Mouse (Mus musculus) heart, embryonic 11.5 days (tissue): ENCODE data around the gene H1f0. TPM values are rescaled to one million over a fixed set of nuclear protein-coding genes. Genes with fewer than 3 reads are reported as not detected.
"Not testable (repeated sequence)": the region's sequence is repeated elsewhere in the genome, so short reads cannot be mapped to it uniquely, and the experiment has no call there.

Source experiments
- ATAC-seq: fragments of 200-750 bp; cut with Nextera tagmentation; replicated peaks from 2 replicates; pipeline ENCODE4 v1.8.0; 2017; ENCODE audit warnings: moderate library complexity; ENCODE audit not compliant: insufficient number of reproducible peaks, low FRiP score, low TSS enrichment
- H3K27ac ChIP-seq: fragments of 300-500 bp; sonication (generic); 2 replicates; pipeline ENCODE4 v1.5.1; 2014; ENCODE audit warnings: mild to moderate bottlenecking, low read depth, low read length
- H3K27me3 ChIP-seq: fragments of 300-500 bp; sonication (generic); 2 replicates; pipeline ENCODE4 v1.6.1; 2014; ENCODE audit warnings: mild to moderate bottlenecking, low read length, mixed read lengths; ENCODE audit not compliant: control insufficient read depth, insufficient read depth
- H3K36me3 ChIP-seq: fragments of 300-500 bp; sonication (generic); 2 replicates; pipeline ENCODE4 v1.6.1; 2014; ENCODE audit warnings: mild to moderate bottlenecking, low read length, moderate library complexity, mixed read lengths; ENCODE audit not compliant: control insufficient read depth, insufficient read depth
- H3K4me1 ChIP-seq: fragments of 300-500 bp; sonication (generic); 2 replicates; pipeline ENCODE4 v1.6.1; 2014; ENCODE audit warnings: low read length; ENCODE audit not compliant: control insufficient read depth, insufficient read depth
- H3K4me2 ChIP-seq: fragments of 300-500 bp; sonication (generic); 2 replicates; pipeline ENCODE4 v1.6.1; 2014; ENCODE audit warnings: mild to moderate bottlenecking, moderate library complexity
- H3K4me3 ChIP-seq: fragments of 300-500 bp; sonication (generic); 2 replicates; pipeline ENCODE4 v1.5.1; 2014; ENCODE audit warnings: low read depth, low read length
- H3K9ac ChIP-seq: fragments of 300-500 bp; sonication (generic); 2 replicates; pipeline ENCODE4 v1.6.1; 2014; ENCODE audit warnings: mild to moderate bottlenecking, low read depth, low read length, moderate library complexity
- H3K9me3 ChIP-seq: fragments of 300-500 bp; sonication (generic); replicated peaks from 2 replicates; pipeline ENCODE4 v1.6.1; 2016; ENCODE audit warnings: low read length; ENCODE audit not compliant: control insufficient read depth
- WGBS: fragments of 180-500 bp; shearing (Covaris S2); extraction: QIAGEN DNeasy Blood & Tissue Kit; methylation state at CpG from one replicate; pipeline ENCODE4 v1.1.7; 2014; ENCODE audit not compliant: insufficient replicate concordance; 5-methylcytosine and 5-hydroxymethylcytosine counted together
- polyA plus RNA-seq: library from polyadenylated mRNA; unstranded; fragments of >200 nt; fragmentation: Nextera tagmentation; extraction: Ambion mirVana; gene quantifications from 2 replicates; pipeline ENCODE4 v1.2.1, GENCODE M21; 2014

The H1f0 gene
- polyA plus RNA-seq, 1 experiment from 2014 or later, result 74.6 TPM

DNA sequence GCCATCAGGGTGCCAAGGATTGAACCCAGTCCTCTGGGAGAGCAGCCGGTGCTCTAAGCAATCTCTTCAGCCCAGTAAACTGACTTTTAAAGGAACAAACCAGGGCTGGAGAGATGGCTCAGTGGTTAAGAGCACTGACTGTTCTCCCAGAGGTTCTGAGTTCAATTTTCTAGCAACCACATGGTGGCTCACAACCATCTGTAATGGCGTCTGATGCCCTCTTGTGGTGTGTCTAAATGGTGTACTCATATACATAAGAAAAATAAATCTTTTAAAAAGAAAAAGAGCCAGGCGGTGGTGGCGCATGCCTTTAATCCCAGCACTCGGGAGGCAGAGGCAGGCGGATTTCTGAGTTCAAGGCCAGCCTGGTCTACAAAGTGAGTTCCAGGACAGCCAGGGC is 20.4 kb upstream of the H1f0 start:
- not testable (repeated sequence) for H3K9me3 ChIP-seq, ATAC-seq, H3K4me3 ChIP-seq, H3K4me1 ChIP-seq, H3K27ac ChIP-seq, H3K4me2 ChIP-seq, H3K9ac ChIP-seq, H3K27me3 ChIP-seq
- 80% methylated on average over 6 of the region's 6 CpGs for WGBS
- peaks cover 14% of the 10 kb centered on the region for H3K36me3 ChIP-seq

DNA sequence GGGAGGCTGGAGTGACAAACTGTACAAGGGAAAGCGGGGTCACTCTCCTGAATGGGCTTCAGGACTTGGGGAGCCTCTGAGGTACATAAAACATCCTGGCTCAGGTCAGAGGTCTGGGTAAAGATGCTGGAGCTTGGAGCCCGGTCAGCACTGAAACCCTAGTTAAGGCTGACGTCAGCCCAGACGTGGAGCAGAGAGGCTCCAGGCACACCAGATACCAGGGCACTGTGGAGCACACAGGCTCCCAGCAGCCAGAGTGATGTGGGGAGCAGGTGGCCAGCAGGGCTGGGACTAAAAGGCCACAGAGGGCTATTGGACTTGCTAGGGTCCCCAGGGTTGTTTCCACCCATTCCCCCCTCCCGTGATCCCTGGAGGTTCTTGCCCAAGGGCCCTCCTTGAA is 18.5 kb upstream of the H1f0 start:
- Histone ChIP-seq H3K27ac (no peak overlapping the region), H3K4me3 (no peak overlapping the region), H3K4me1 (no peaks in the 10 kb centered on the region; the same call in 1 of the 2 replicates), H3K36me3 (no peaks in the 10 kb centered on the region), H3K9ac (no peak overlapping the region), H3K9me3 (no peaks in the 10 kb centered on the region), H3K27me3 (no peaks in the 10 kb centered on the region), H3K4me2 (no peak overlapping the region)
- ATAC-seq, result no peak
- 44% methylated on average over 5 of the region's 5 CpGs for WGBS

DNA sequence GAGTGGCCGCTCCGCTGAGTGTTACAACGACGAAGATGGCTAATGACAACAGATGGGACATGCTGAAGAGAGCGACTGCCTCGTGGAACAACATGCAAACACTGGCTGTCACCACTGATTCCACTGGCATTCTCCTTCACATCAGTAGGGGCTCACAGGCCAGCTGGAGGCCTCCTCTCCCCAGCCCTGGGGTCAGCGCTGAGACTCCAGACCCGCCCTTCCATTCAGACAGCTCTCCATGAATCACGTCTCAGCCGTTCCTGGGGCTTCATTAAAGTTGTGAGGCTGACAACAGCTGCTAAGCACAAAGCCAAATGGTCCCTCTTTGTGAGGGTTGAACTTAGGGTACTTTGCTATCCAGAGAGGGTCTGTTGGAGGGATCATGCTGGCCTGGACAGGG is 16.7 kb upstream of the H1f0 start:
- Histone ChIP-seq H3K4me2 (no peak overlapping the region), H3K27ac (no peak overlapping the region), H3K36me3 (no peaks in the 10 kb centered on the region), H3K9me3 (no peaks in the 10 kb centered on the region), H3K27me3 (no peaks in the 10 kb centered on the region), H3K4me1 (no peaks in the 10 kb centered on the region; the same call in 1 of the 2 replicates), H3K9ac (no peak overlapping the region), H3K4me3 (no peak overlapping the region)
- 51% methylated on average over 10 of the region's 10 CpGs for WGBS
- ATAC-seq, result no peak

DNA sequence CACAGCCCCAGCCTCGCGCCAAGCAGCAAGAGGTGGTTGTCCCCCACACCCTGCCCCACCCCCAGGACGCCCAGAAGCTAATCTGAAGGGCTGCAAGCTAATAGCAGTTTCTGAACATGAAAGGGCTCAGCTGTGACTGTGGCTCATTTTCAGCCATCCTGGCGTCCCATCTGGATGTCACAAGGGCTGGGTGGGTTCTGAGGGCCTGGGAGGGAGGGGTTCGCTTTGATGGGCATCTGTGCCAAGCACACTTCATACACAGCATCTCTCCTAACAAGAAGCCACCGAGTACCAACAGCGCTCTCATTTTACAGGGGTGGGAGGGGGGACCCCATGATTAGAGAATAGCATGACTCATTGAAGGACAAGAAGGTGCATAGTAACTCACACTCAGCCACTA is 14.9 kb upstream of the H1f0 start:
- Histone ChIP-seq H3K4me1 (no peaks in the 10 kb centered on the region; the same call in 1 of the 2 replicates), H3K27me3 (no peaks in the 10 kb centered on the region), H3K9ac (no peak overlapping the region), H3K36me3 (no peaks in the 10 kb centered on the region), H3K4me2 (no peak overlapping the region), H3K9me3 (no peaks in the 10 kb centered on the region), H3K27ac (no peak overlapping the region), H3K4me3 (no peak overlapping the region)
- ATAC-seq, result no peak
- 67% methylated on average over 7 of the region's 7 CpGs for whole genome bisulfite sequencing

DNA sequence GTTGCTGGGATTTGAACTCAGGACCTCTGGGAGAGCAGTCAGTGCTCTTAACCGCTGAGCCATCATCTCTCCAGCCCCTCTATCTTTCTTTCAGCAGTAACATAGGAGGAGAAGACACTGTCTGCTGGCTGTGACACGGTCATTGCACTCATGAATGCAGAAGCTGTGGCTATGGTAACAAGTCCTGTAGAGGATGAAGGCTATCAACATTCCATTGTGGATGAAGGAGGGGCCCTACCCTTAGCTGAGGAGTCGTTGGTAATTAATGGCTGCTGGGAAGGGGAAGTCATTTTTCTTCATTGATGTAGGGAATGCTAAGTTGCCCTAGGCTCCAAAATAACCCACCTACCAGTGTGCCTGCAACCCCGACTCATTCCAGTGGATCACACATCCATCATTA is 10.1 kb upstream of the H1f0 start:
- Histone ChIP-seq H3K4me1 (peaks cover 5% of the 10 kb centered on the region), H3K4me2 (no peak overlapping the region), H3K9me3 (no peaks in the 10 kb centered on the region), H3K27me3 (no peaks in the 10 kb centered on the region), H3K4me3 (no peak overlapping the region), H3K27ac (no peak overlapping the region), H3K36me3 (no peaks in the 10 kb centered on the region), H3K9ac (no peak overlapping the region)
- WGBS, result 43% methylated on average over 4 of the region's 4 CpGs
- ATAC-seq, result no peak

DNA sequence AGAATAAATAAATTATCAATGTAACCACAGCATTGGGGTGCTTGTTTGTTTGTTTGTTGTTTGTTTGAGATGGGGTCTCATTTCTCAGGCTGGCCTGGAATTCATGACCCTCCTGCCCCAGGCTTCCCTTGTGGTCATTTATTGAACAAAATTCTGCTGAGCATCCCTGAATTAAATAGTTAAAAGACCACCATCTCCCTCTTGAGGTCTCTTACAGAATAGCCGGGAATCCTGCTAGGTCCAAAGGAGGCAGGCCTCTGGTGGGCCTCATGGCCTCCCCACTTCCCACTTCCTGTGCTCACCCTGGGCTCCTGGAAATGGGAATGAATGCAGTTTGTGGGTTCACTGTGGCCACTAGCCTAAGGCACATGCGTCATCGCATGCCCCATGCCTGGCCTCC is 9.4 kb upstream of the H1f0 start:
- WGBS, result 55% methylated on average over 3 of the region's 3 CpGs
- Histone ChIP-seq H3K4me1 (peaks cover 5% of the 10 kb centered on the region), H3K9me3 (no peaks in the 10 kb centered on the region), H3K9ac (no peak overlapping the region), H3K27me3 (no peaks in the 10 kb centered on the region), H3K4me2 (no peak overlapping the region), H3K4me3 (no peak overlapping the region), H3K36me3 (no peaks in the 10 kb centered on the region), H3K27ac (no peak overlapping the region)
- ATAC-seq, result no peak

DNA sequence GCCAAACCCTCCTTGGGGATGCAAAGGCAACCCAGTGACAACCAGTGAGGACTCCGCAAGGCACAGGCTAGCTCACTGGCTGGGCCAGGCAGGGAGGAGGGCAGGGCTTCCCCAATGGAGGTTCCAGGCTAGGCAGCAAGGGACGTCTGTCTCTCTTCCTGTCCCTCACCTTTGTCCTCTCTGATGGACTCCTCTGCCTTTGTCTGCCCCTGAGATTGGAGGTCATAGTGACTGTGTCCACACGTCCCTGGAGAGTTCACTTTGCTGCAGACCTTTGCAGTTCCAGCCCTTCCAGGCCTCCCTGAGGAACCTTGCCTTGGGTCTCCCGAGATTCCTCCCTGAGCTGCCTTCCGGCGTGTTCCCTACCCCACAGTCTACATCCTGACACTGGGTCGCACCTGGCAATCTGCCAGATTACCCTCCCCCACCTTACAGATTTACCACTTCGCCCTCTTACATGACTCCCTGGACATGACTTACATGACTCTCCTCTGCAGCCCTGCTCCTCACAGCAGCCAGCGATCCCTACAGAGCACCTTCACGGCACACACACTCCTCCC is 5.5 kb upstream of the H1f0 start:
- H3K9ac ChIP-seq, result no peak overlapping the region
- H3K9me3 ChIP-seq, result no peaks in the 10 kb centered on the region
- H3K36me3 ChIP-seq, result no peaks in the 10 kb centered on the region
- H3K4me1 ChIP-seq, result peaks cover 16% of the 10 kb centered on the region
- no peak overlapping the region for H3K4me3 ChIP-seq
- ATAC-seq, result peak; percentile 28; the same call in 1 of the 2 replicates
- H3K4me2 ChIP-seq, result no peak overlapping the region
- WGBS, result 55% methylated on average over 10 of the region's 10 CpGs
- peaks cover 2% of the 10 kb centered on the region; the same call in 1 of the 2 replicates for H3K27me3 ChIP-seq
- H3K27ac ChIP-seq, result no peak overlapping the region

DNA sequence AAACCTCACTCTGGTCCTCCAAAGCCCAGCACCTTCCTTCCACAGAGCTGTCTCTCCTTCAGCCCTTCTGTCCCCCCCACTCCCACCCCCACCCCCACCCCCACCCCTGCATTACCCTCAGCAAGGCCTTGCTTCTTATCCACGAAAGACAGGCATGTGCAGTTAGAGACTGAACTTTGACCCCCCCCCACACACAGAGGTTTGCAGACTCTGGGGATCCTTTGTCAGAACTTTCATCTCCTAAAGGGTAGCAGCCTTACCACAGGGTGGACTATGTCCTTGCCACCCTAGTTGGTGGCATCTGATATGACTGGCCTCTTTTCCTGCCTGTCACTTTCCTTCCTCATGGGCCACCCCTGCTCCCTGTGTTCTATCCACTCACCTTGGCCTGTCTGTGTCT is 4.9 kb upstream of the H1f0 start:
- Histone ChIP-seq H3K27me3 (peaks cover 2% of the 10 kb centered on the region; the same call in 1 of the 2 replicates), H3K4me2 (no peak overlapping the region), H3K4me3 (no peak overlapping the region), H3K9me3 (no peaks in the 10 kb centered on the region), H3K27ac (no peak overlapping the region), H3K36me3 (no peaks in the 10 kb centered on the region), H3K4me1 (peaks cover 16% of the 10 kb centered on the region), H3K9ac (no peak overlapping the region)
- no peak for ATAC-seq
- 67% methylated on average over 1 of the region's 1 CpGs for WGBS

DNA sequence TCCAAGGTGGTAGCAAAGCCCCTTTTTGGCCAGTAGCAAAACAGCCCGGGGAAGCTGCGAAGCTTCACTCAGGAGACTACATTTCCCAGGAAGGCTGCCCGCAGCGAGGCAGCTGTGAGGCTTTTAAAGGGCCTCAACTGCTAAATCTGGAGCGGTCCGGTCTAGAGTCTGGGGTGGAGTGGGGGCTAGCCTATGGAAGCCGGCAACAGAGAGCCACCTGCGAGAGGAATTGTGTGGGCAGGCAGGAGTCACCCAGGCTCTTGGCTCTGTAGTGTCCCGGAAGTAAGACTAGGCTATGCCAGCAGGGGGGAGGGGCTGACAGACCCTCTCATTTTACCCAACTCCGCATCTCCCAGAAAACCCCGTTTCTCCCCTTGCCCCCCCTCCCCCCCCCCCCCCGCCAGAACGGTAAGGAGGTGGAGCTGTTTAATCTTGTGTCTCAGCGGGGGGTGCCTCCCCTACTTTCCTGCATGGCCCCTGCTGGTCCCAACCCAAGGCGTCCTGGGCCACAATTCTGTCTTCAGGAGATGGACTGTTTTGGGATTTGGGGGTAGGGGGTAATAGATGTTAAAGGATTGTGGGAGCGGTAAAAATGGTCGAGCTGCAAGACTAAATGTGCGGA is 2.5 kb upstream of the H1f0 start:
- peaks cover 22% of the 10 kb centered on the region for H3K4me1 ChIP-seq
- H3K4me2 ChIP-seq, result peak overlapping the region; percentile 58

More for the DNA sequence above, 2.5 kb upstream of the H1f0 start:
- ATAC-seq, result no peak
- WGBS, result 9% methylated on average over 17 of the region's 18 CpGs
- Histone ChIP-seq H3K27ac (no peak overlapping the region), H3K9ac (peak overlapping the region; percentile 64), H3K27me3 (peaks cover 2% of the 10 kb centered on the region; the same call in 1 of the 2 replicates), H3K9me3 (no peaks in the 10 kb centered on the region), H3K4me3 (peak overlapping the region; percentile 16; the same call in 1 of the 2 replicates), H3K36me3 (no peaks in the 10 kb centered on the region)
